Mouse (Mus musculus): Measurements from ENCODE around the gene Gtf2h1. TPM values are rescaled to one million over a fixed set of nuclear protein-coding genes. Genes with fewer than 3 reads are reported as not detected.

Gtf2h1 gene
- polyA plus RNA-seq, 1 experiment from 2014 or later = 64.0 TPM

DNA sequence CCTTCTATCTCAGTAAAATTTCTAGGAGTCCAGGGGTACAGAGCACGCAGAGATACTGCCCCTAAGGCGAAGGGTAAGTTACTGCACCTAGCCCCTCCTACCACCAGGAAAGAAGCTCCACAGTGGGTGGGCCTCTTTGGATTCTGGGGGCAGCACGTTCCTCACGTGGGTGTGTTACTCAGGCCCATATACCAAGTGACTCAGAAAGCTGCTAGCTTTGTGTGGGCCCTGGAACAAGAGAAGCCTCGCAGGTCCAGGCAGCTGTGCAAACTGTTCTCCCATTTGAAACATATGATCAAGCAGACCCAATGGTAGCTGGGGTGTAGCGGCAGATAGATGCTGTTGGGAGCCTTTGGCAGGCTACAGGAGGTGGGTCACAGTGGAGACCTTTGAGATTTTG is 63.1 kb downstream of the Gtf2h1 start:
- 67% methylated on average over 6 of the region's 6 CpGs for WGBS
- Histone ChIP-seq H3K9ac (replicated peaks; ENCODE audit: low read length) (no peak overlapping the region), H3K36me3 (replicated peaks; ENCODE audit: control insufficient read depth, insufficient read depth, low read depth, low read length) (no peaks in the 10 kb centered on the region; the same call in 1 of the 2 replicates), H3K27me3 (ENCODE audit: control insufficient read depth, insufficient read depth, low read length) (no peaks in the 10 kb centered on the region), H3K4me3 (ENCODE audit: low read depth, low read length) (no peak overlapping the region), H3K9me3 (replicated peaks; ENCODE audit: control insufficient read depth, low read length) (no peaks in the 10 kb centered on the region), H3K4me2 (ENCODE audit: low read depth, low read length) (no peak overlapping the region), H3K27ac (replicated peaks; ENCODE audit: low read depth, low read length) (no peak overlapping the region), H3K4me1 (ENCODE audit: control insufficient read depth, insufficient read depth, low read length) (no peaks in the 10 kb centered on the region)
- DNase-seq (ENCODE audit: low spot score) = no peak
- no peak for ATAC-seq (replicated peaks; ENCODE audit: insufficient number of reproducible peaks, low FRiP score, low TSS enrichment, low read depth)

DNA sequence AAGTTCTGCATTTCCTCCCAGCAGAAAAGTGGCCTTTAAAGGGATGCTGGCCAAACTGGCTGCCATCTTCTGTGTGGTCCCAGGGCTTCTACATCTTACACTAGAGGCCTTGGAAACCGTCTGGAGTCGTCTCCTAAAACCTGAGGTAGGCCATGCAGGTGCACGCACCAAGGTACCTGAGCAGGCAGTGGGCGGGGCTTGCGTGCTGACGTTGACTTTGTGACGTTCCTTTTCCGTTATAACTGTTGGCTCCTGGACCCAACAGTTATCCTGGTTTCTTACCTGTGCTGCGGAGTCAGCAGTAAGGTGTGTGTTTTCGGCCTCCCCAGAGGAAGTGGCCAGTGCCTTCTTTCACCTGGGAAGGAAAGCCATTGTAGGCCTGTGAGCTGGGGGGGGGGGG is 65.1 kb downstream of the Gtf2h1 start, which contains the start of gene Ldhc:
Gene Ldhc, plus strand, starts transcription at position 208 of the 400 bp plus-strand sequence.
- H3K36me3 ChIP-seq (replicated peaks; ENCODE audit: control insufficient read depth, insufficient read depth, low read depth, low read length) = no peaks in the 10 kb centered on the region
- no peaks in the 10 kb centered on the region for H3K27me3 ChIP-seq (ENCODE audit: control insufficient read depth, insufficient read depth, low read length)
- H3K4me3 ChIP-seq (ENCODE audit: low read depth, low read length) = no peak within 1 kb of the TSS
- ATAC-seq (replicated peaks; ENCODE audit: insufficient number of reproducible peaks, low FRiP score, low TSS enrichment, low read depth) (no peak), DNase-seq (ENCODE audit: low spot score) (no peak)
- H3K27ac ChIP-seq (replicated peaks; ENCODE audit: low read depth, low read length) = no peak within 1 kb of the TSS
- H3K4me1 ChIP-seq (ENCODE audit: control insufficient read depth, insufficient read depth, low read length) = no peaks in the 10 kb centered on the region
- no peak within 1 kb of the TSS for H3K4me2 ChIP-seq (ENCODE audit: low read depth, low read length)
- H3K9ac ChIP-seq (replicated peaks; ENCODE audit: low read length) = no peak within 1 kb of the TSS
- H3K9me3 ChIP-seq (replicated peaks; ENCODE audit: control insufficient read depth, low read length) = no peaks in the 10 kb centered on the region
- WGBS = 36% methylated on average over 10 of the region's 10 CpGs

DNA sequence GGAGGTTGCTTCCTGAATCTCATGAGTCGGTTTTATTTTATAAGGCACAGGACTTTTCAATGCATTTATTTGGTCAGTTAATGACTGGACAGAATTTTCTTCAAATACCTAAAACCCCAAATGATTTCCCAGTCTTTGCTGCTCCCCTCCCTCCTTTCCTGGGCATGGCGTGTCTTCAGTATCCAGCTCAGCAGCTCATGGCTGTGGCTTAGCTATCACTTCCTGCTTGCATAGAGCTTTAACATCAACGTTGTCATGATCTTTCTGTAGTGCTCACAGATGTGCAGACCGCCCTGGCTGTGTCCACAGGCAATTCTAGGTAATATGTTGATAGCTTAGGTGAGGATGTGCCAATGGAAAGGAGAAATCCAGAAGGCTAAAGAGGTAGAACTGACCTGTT is 76.1 kb downstream of the Gtf2h1 start:
- no peak overlapping the region for H3K27ac ChIP-seq (replicated peaks; ENCODE audit: low read depth, low read length)
- H3K4me2 ChIP-seq (ENCODE audit: low read depth, low read length) = no peak overlapping the region
- no peak for DNase-seq (ENCODE audit: low spot score)
- 76% methylated on average over 4 of the region's 4 CpGs for WGBS
- no peaks in the 10 kb centered on the region for H3K27me3 ChIP-seq (ENCODE audit: control insufficient read depth, insufficient read depth, low read length)
- H3K36me3 ChIP-seq (replicated peaks; ENCODE audit: control insufficient read depth, insufficient read depth, low read depth, low read length) = no peaks in the 10 kb centered on the region
- no peak for ATAC-seq (replicated peaks; ENCODE audit: insufficient number of reproducible peaks, low FRiP score, low TSS enrichment, low read depth)
- no peak overlapping the region for H3K4me3 ChIP-seq (ENCODE audit: low read depth, low read length)
- H3K9ac ChIP-seq (replicated peaks; ENCODE audit: low read length) = no peak overlapping the region
- H3K4me1 ChIP-seq (ENCODE audit: control insufficient read depth, insufficient read depth, low read length) = no peaks in the 10 kb centered on the region
- H3K9me3 ChIP-seq (replicated peaks; ENCODE audit: control insufficient read depth, low read length) = no peaks in the 10 kb centered on the region

Other genes starting within 250 kb of the Gtf2h1 start
- 10.8 and 11.6 TPM in 2 replicates for gene Sergef, start 156.3 kb upstream of the Gtf2h1 start, polyA plus RNA-seq (2014; fragmentation: Nextera tagmentation; extraction: Ambion mirVana)
- 0.29 and 0.66 TPM in 2 replicates for gene Tph1, start 123.6 kb upstream of the Gtf2h1 start, polyA plus RNA-seq (2014; fragmentation: Nextera tagmentation; extraction: Ambion mirVana)
- gene Saal1, start 85.4 kb upstream of the Gtf2h1 start, polyA plus RNA-seq (2014; fragmentation: Nextera tagmentation; extraction: Ambion mirVana) = 45.6 and 51.7 TPM in 2 replicates
- gene Saa3, start 80.4 kb upstream of the Gtf2h1 start, polyA plus RNA-seq (2014; fragmentation: Nextera tagmentation; extraction: Ambion mirVana) = not detected in 2 replicates
- not detected in 2 replicates for gene Saa4, start 63.5 kb upstream of the Gtf2h1 start, polyA plus RNA-seq (2014; fragmentation: Nextera tagmentation; extraction: Ambion mirVana)
- gene Saa1, start 53.1 kb upstream of the Gtf2h1 start, polyA plus RNA-seq (2014; fragmentation: Nextera tagmentation; extraction: Ambion mirVana) = 0.67 and 0.89 TPM in 2 replicates
- gene Saa2, start 44.3 kb upstream of the Gtf2h1 start, polyA plus RNA-seq (2014; fragmentation: Nextera tagmentation; extraction: Ambion mirVana) = 1.4 and 1.6 TPM in 2 replicates
- gene Hps5, start within 50 bp of the Gtf2h1 start, polyA plus RNA-seq (2014; fragmentation: Nextera tagmentation; extraction: Ambion mirVana) = 14.8 and 18.8 TPM in 2 replicates
- 1,561 and 1,765 TPM in 2 replicates for gene Ldha, start 45.4 kb downstream of the Gtf2h1 start, polyA plus RNA-seq (2014; fragmentation: Nextera tagmentation; extraction: Ambion mirVana)
- 0.26 TPM in 1 of 2 replicates, not detected in the other for gene Ldhc, start 65.1 kb downstream of the Gtf2h1 start, polyA plus RNA-seq (2014; fragmentation: Nextera tagmentation; extraction: Ambion mirVana)
- 306 and 341 TPM in 2 replicates for gene Tsg101, start 123.9 kb downstream of the Gtf2h1 start, polyA plus RNA-seq (2014; fragmentation: Nextera tagmentation; extraction: Ambion mirVana)
- 13.1 and 14.8 TPM in 2 replicates for gene Uevld, start 162.4 kb downstream of the Gtf2h1 start, polyA plus RNA-seq (2014; fragmentation: Nextera tagmentation; extraction: Ambion mirVana)
- gene Gm9999, start 187.5 kb downstream of the Gtf2h1 start, polyA plus RNA-seq (2014; fragmentation: Nextera tagmentation; extraction: Ambion mirVana) = not detected in 2 replicates
- gene Spty2d1, start 212.3 kb downstream of the Gtf2h1 start, polyA plus RNA-seq (2014; fragmentation: Nextera tagmentation; extraction: Ambion mirVana) = 13.5 and 14.5 TPM in 2 replicates

Data from embryonic facial prominence, embryonic 11.5 days (tissue).